Mouse (Mus musculus): Measurements from ENCODE around the gene Rnf215.
A peak's percentile ranks its signal among the peaks of the same experiment; 100 is the strongest.
"Not testable (repeated sequence)": the region's sequence is repeated elsewhere in the genome, so short reads cannot be mapped to it uniquely, and the experiment has no call there.

The Rnf215 gene

GRCm38 (mm10) chr11:4146381-4146780, 11.4 kb downstream of the Rnf215 start:
- no peak for DNase-seq (ENCODE audit: extremely low spot score, low spot score)

DNA sequence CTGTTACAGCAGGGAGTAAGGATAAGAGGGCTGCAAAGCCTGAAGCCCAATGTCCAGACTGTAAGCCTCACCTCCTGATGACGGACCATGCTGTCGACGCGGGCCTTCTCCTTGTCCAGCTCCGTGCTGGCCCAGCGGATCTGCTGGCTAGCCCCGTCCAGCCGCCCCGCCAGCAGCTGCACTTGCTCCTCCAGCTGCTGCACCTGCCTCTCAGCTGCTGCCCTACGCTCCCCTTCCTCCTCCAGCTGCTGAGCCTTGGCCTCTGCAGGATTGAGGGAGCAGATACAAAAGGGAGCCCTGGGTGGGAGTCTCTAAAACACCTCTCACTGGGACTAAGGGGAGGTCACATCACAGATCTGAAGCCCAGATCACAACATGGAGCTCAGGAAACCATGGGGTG, 12.1 kb downstream of the Rnf215 start:
- DNase-seq (ENCODE audit: extremely low spot score, low spot score): no peak

DNA sequence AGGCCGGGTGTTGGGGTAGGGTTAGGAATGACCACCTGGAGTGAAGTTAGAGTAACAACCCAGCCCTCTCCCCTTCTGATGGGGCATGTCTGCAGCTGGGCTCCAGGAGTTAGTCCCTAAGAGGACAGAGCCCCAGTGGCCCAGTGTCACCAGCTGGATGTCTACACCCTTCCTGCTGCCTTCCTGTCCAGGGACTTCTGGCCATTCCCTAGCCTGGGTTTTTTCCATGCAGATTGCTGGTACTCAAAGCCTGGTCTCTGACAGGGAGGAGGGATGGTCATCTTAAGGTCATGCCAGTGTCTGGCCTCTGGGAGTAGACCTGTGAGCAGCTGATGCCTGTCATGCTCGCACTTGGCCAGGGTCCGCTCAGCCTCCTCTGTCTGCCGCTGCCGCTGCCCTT, 13.1 kb downstream of the Rnf215 start:
- no peak for DNase-seq (ENCODE audit: extremely low spot score, low spot score)

DNA sequence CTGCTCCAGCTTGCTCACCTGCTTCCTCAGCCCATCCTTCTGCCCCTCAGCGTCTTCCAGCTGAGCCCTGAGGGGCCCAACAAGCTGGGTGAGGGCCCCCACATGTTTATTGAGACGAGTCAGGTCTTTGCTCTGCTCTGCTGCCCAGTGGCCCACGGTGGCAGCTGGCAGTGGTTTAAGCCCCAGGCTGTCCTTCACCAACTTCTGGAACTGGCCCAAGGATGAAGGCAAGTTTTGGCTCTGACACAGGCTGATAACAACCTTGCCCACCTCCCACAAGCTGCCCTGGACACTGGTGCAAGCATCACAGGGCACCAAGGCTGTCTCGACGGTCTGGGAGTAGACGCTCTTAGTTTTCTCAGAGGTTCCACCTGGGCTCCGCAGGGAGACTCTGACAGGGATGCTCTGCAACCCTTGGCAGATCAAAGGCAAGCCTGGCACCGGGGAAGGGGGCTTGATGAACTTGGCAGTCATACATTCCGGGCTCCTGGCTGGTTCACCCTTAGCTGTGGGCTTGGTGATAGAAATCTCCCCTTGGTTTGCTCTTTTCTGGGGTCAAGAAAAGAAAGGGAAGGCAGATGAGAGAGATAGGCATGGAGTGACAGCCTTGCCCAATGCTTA, 13.6 kb downstream of the Rnf215 start:
- no peak for DNase-seq (ENCODE audit: extremely low spot score, low spot score)

- no peak for DNase-seq (ENCODE audit: extremely low spot score, low spot score)
These were observed 14.9 kb downstream of the Rnf215 start for GRCm38 (mm10) chr11:4149886-4150285.

GRCm38 (mm10) chr11:4153694-4154093, 18.7 kb downstream of the Rnf215 start:
- DNase-seq (ENCODE audit: extremely low spot score, low spot score): no peak

- no peak for DNase-seq (ENCODE audit: extremely low spot score, low spot score)
These were observed 20.6 kb downstream of the Rnf215 start for GRCm38 (mm10) chr11:4155641-4156040.

- DNase-seq (ENCODE audit: extremely low spot score, low spot score): no peak
These were observed 23.7 kb downstream of the Rnf215 start for GRCm38 (mm10) chr11:4158676-4159075.

- peak; percentile 94 for DNase-seq (ENCODE audit: extremely low spot score, low spot score)
These were observed 25.1 kb downstream of the Rnf215 start, which contains the start of the genes Ccdc157 and Sf3a1 for GRCm38 (mm10) chr11:4159808-4160708. Gene Ccdc157 (minus strand): TSS chr11:4160293. Gene Sf3a1 (plus strand): TSS chr11:4160350.

- no peak for DNase-seq (ENCODE audit: extremely low spot score, low spot score)
These were observed 25.9 kb downstream of the Rnf215 start for GRCm38 (mm10) chr11:4160758-4161480.

DNA sequence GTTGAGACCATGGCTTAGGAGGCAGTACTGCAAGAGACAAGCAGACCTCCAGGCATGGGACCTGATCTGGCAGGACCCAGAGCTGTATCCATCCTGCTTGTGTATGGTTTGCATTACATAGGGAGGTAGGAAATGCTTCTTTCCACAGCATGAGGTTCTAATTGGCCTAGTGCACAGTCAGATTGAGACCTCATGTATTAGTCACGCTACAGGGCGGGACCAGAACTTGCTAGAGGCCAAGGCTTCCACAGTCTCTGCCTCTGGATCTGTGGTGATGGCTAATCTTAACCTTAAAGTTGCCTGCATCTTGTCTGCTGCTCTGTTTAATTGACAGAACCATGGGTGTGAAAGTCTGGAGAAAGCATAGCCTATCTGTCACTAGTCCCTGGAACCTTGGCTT, 29.7 kb downstream of the Rnf215 start:
- no peak for DNase-seq (ENCODE audit: extremely low spot score, low spot score)

DNA sequence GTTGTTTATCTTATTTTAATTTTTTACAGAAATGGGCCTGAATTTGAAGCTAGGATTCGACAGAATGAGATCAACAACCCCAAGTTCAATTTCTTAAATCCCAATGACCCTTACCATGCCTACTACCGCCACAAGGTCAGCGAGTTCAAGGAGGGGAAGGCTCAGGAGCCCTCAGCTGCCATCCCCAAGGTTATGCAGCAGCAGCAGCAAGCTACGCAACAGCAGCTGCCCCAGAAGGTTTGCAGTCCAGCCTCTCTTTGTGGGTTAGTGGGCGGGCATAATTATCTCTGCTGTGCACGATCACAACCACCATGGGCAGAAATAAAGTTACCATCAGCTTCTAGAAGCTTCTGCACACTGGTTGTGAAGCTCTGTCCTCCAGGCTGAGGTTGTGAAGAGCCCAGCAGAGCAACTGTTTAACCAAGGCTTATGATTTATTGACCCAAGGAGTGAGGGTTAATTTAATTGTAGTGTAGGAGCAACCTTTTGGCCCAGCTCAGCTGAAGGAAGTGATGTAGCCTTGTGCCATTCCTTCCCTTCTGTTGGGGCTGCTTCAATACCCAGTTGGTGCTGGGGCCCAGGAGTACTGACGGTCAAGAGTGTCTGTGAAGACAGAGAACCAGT, 31.6 kb downstream of the Rnf215 start:
- DNase-seq (ENCODE audit: extremely low spot score, low spot score): no peak

GRCm38 (mm10) chr11:4174586-4174985, 39.6 kb downstream of the Rnf215 start:
- DNase-seq (ENCODE audit: extremely low spot score, low spot score): no peak

DNA sequence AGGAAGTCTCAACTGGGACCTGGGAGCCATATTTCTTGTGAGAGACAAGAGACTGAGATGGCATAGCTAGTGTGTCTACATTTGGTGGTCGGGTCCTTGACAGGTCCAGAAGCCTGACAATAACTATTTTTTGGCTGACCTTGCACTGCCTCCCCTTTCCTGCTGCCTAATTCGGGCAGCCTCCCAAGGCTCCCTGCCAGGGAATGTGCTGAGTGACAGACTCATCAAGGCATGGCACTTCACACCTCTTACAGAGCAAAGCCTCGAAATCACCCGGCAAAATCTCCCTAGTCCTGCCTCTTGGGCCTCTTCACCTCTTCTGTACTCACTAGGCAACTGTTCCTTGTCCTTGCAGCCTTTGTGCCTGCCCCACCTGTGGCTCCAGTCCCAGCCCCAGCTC, 42.7 kb downstream of the Rnf215 start:
- DNase-seq (ENCODE audit: extremely low spot score, low spot score): no peak

- no peak for DNase-seq (ENCODE audit: extremely low spot score, low spot score)
These were observed 47.1 kb downstream of the Rnf215 start for GRCm38 (mm10) chr11:4182061-4182460.

DNA sequence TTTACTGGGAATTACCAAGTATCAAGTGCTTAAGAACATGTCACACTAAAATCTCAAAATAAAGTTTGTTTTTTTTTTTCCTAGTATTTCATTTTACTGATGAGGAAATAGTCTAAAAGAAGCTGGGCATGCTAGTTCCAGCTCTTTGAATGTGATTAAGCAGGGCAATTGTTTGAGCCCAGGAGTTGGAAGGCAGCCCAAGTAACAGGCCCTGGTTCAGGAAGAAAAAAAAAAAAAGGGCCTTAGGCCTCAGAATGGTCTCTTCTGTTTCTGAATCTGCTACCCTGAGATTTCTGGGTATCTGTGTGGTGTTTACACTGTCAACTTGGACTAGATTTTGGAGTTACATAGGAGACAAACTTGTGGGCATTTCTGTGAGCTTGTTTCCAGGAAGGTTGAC, 48.5 kb downstream of the Rnf215 start:
- no peak for DNase-seq (ENCODE audit: extremely low spot score, low spot score)

DNA sequence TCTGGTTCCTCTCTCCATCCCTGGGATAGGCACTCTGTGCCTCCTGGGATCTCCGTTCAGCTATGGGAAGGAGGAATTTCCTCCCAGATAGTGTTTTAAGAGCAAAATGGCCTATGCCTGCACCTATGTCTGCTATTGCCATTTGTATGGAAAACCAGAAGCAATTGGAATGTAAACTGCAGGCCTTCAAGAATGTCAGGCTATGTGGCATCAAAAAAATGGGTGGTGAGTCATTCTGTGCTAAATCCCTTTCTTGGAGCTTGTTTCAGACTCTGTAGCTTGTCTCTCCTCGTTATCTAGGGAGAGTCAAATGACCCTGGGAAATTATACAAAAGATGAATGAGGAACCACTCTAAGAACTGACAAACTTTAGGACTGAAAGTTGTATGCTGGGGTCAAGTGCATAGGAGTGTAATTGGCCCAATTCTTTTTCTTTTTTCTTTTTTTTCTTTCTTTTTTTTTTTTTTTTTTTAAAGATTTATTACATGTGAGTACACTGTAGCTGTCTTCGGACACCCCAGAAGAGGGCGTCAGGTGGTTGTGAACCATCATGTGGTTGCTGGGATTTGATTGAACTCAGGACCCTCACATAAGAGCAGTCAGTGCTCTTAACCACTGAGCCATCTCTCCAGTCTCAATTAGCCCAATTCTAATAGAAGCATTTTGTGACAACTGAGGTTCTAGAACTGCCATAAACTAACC, 49.4 kb downstream of the Rnf215 start:
- no peak for DNase-seq (ENCODE audit: extremely low spot score, low spot score)

DNA sequence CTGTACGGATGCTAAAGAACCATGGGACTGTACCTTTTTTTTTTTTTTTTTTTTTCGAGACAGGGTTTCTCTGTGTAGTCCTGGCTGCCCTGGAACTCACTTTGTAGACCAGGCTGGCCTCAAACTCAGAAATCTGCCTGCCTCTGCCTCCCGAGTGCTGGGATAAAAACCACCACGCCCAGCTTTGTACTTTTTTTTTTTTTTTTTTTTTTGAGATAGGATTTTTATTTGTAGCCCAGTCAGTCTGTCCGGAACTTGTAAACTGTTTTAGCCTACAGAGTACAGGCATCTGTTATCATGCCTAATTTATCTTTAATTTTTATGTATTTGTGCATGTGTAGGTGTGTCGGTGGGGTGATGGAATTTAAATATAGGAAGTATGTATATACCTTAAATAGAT, 50.5 kb downstream of the Rnf215 start:
- DNase-seq (ENCODE audit: extremely low spot score, low spot score): not testable (repeated sequence)

- peak; percentile 94 for DNase-seq (ENCODE audit: extremely low spot score, low spot score)
These were observed 51.7 kb downstream of the Rnf215 start, which contains the start of gene Tbc1d10a for GRCm38 (mm10) chr11:4186486-4187317. Gene Tbc1d10a (plus strand): TSS chr11:4186789.

DNA sequence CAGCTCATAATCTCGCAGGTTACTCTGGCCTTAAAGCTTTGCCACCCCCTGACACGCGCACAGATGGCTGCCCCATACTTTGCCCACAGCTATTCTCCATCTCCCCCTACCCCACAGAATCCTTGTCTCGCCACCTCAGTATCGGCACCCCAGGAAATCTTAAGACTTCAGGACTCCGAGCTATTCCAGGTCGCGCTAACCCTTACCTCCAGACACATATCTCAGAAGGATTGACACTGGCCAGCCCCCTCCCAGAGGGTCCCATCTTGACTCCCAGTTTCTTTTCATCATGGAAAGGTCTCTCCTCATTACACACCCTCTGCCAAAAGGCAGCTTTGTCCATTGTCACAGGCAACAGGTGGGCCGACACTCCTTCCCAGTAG, 52.3 kb downstream of the Rnf215 start:
- no peak for DNase-seq (ENCODE audit: extremely low spot score, low spot score)
